Mouse (Mus musculus) small intestine, adult 10 weeks (tissue): Measurements from ENCODE around the gene Gm20830. TPM values are rescaled to one million over a fixed set of nuclear protein-coding genes. Genes with fewer than 3 reads are reported as not detected.

Experiments used
- polyA plus RNA-seq: library from polyadenylated mRNA; stranded (reverse); fragments of 350-450 nt; fragmentation: Illumina TruSeq; extraction: RNeasy Lipid Tissue Mini Kit (QIAGEN cat#74804); gene quantifications from one replicate; pipeline ENCODE4 v1.2.3, GENCODE M21; 2014; ENCODE audit warnings: low replicate concordance

Gm20830 gene
- not detected for polyA plus RNA-seq

DNA sequence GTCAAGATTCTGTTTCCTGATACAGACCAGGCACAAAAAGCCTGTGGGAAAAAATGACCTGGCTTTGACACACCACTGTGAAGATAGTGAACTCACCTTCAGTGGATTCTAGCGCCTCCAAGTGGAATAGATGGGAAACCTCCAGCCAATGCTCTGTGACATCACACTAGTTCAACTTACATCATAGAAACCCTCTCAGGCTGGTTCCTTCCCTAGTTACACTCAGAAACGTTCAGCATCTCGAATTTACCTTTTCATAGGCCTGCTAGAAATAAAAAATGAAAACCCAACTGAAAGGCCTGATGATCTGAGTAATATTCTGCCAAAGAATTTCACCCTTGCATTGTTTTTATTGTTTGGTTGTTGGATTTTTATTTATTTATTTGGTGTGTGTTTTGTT, at the start of gene Gm20830:
TSS of gene Gm20830 (minus strand) at position 101 of the 400 bp plus-strand sequence.

Other genes starting within 250 kb of the Gm20830 start
- not detected for gene Gm21719, start 235.4 kb downstream of the Gm20830 start, polyA plus RNA-seq